Mouse (Mus musculus) lung, postnatal 0 days (tissue): Measurements from ENCODE around the gene Clip1. TPM values are rescaled to one million over a fixed set of nuclear protein-coding genes. Genes with fewer than 3 reads are reported as not detected.

Experiments used
- ATAC-seq: fragments of 200-750 bp; cut with Nextera tagmentation; 2 replicates; pipeline ENCODE4 v1.8.0; 2017; ENCODE audit warnings: moderate library complexity
- DNase-seq: peaks from one replicate; pipeline ENCODE4 v3.0.0-alpha.2; 2016; ENCODE audit warnings: low spot score
- H3K27ac ChIP-seq: fragments of 300-500 bp; sonication (generic); 2 replicates; pipeline ENCODE4 v1.5.1; 2014; ENCODE audit warnings: antibody characterized with exemption, mild to moderate bottlenecking, low read length, mixed read lengths
- H3K27me3 ChIP-seq: fragments of 300-500 bp; sonication (generic); replicated peaks from 2 replicates; pipeline ENCODE4 v1.6.1; 2014; ENCODE audit warnings: low read length, mixed read lengths; ENCODE audit not compliant: insufficient read depth
- H3K36me3 ChIP-seq: fragments of 300-500 bp; sonication (generic); 2 replicates; pipeline ENCODE4 v1.6.1; 2014; ENCODE audit warnings: low read length, mixed read lengths; ENCODE audit not compliant: insufficient read depth
- H3K4me1 ChIP-seq: fragments of 300-500 bp; sonication (generic); 2 replicates; pipeline ENCODE4 v1.6.1; 2014; ENCODE audit warnings: antibody characterized with exemption, low read depth, low read length, mixed read lengths; ENCODE audit not compliant: insufficient read depth
- H3K4me2 ChIP-seq: fragments of 300-500 bp; sonication (generic); replicated peaks from 2 replicates; pipeline ENCODE4 v1.6.1; 2014; ENCODE audit warnings: low read depth, mild to moderate bottlenecking, low read length, moderate library complexity, mixed read lengths
- H3K4me3 ChIP-seq: fragments of 300-500 bp; sonication (generic); 2 replicates; pipeline ENCODE4 v1.5.1; 2014; ENCODE audit warnings: low read depth, low read length
- H3K9ac ChIP-seq: fragments of 300-500 bp; sonication (generic); replicated peaks from 2 replicates; pipeline ENCODE4 v1.6.1; 2014; ENCODE audit warnings: low read depth, mild to moderate bottlenecking
- H3K9me3 ChIP-seq: fragments of 300-500 bp; sonication (generic); 2 replicates; pipeline ENCODE4 v1.6.1; 2016; ENCODE audit warnings: low read length, mixed read lengths
- CTCF ChIP-seq: IDR thresholded peaks from 2 replicates; pipeline ENCODE4 v1.5.1; 2016; ENCODE audit warnings: antibody characterized with exemption, mild to moderate bottlenecking
- EP300 ChIP-seq: IDR thresholded peaks from 2 replicates; pipeline ENCODE4 v1.6.1; 2016; ENCODE audit warnings: antibody characterized with exemption, mild to moderate bottlenecking, control low read depth
- WGBS: fragments of 180-500 bp; shearing (Covaris S2); extraction: QIAGEN DNeasy Blood & Tissue Kit; methylation state at CpG from one replicate; pipeline ENCODE4 v1.1.7; 2014; 5-methylcytosine and 5-hydroxymethylcytosine counted together
- polyA plus RNA-seq: library from polyadenylated mRNA; unstranded; fragments of >200 nt; fragmentation: Nextera tagmentation; extraction: Ambion mirVana; gene quantifications from 2 replicates; pipeline ENCODE4 v1.2.1, GENCODE M21; 2015

Clip1 gene
- polyA plus RNA-seq, 1 experiment from 2014 or later, result 38.0 TPM

GRCm38 (mm10) chr5:123713782-123714181 is 29.4 kb upstream of the Clip1 start:
- DNase-seq, result peak; percentile 24

GRCm38 (mm10) chr5:123709571-123709970 is 25.2 kb upstream of the Clip1 start:
- no peak for TF ChIP-seq EP300
- TF ChIP-seq CTCF, result no peak
- Histone ChIP-seq H3K4me2 (no peak overlapping the region), H3K4me3 (no peak overlapping the region), H3K36me3 (peaks cover 42% of the 10 kb centered on the region), H3K9ac (no peak overlapping the region), H3K27me3 (no peaks in the 10 kb centered on the region), H3K4me1 (no peaks in the 10 kb centered on the region), H3K27ac (no peak overlapping the region), H3K9me3 (no peaks in the 10 kb centered on the region)
- WGBS, result 49% methylated on average over 4 of the region's 4 CpGs
- ATAC-seq (peak; percentile 19; the same call in 1 of the 2 replicates), DNase-seq (peak; percentile 41)

More at GRCm38 (mm10) chr5:123713782-123714181, 29.4 kb upstream of the Clip1 start:
- Histone ChIP-seq H3K4me1 (peaks cover 6% of the 10 kb centered on the region; the same call in 1 of the 2 replicates), H3K9me3 (no peaks in the 10 kb centered on the region), H3K27ac (no peak overlapping the region), H3K9ac (no peak overlapping the region), H3K36me3 (peaks cover 14% of the 10 kb centered on the region), H3K27me3 (no peaks in the 10 kb centered on the region), H3K4me3 (no peak overlapping the region), H3K4me2 (no peak overlapping the region)
- no peak for ATAC-seq
- TF ChIP-seq CTCF (no peak), EP300 (no peak)
- 90% methylated on average over 6 of the region's 6 CpGs for WGBS

GRCm38 (mm10) chr5:123708598-123708997 is 24.2 kb upstream of the Clip1 start:
- H3K4me1 ChIP-seq, result no peaks in the 10 kb centered on the region
- H3K27me3 ChIP-seq, result no peaks in the 10 kb centered on the region
- no peak overlapping the region for H3K27ac ChIP-seq
- peaks cover 49% of the 10 kb centered on the region for H3K36me3 ChIP-seq
- peak; percentile 44; the same call in 1 of the 2 replicates for ATAC-seq
- no peak overlapping the region for H3K4me2 ChIP-seq
- TF ChIP-seq CTCF (no peak), EP300 (no peak)
- peak; percentile 67 for DNase-seq
- no peak overlapping the region for H3K9ac ChIP-seq
- no peak overlapping the region for H3K4me3 ChIP-seq
- WGBS, result 81% methylated on average over 12 of the region's 12 CpGs
- H3K9me3 ChIP-seq, result no peaks in the 10 kb centered on the region

- no peak overlapping the region for H3K27ac ChIP-seq
- no peaks in the 10 kb centered on the region for H3K9me3 ChIP-seq
- H3K9ac ChIP-seq, result no peak overlapping the region
- H3K36me3 ChIP-seq, result peaks cover 26% of the 10 kb centered on the region
- DNase-seq, result peak; percentile 64
- peak; percentile 39 for TF ChIP-seq CTCF
- no peak for TF ChIP-seq EP300
- peak; percentile 47 for ATAC-seq
- no peaks in the 10 kb centered on the region for H3K27me3 ChIP-seq
- no peak overlapping the region for H3K4me2 ChIP-seq
- no peak overlapping the region for H3K4me3 ChIP-seq
- no peaks in the 10 kb centered on the region for H3K4me1 ChIP-seq
- WGBS, result 46% methylated on average over 11 of the region's 11 CpGs
Measured at GRCm38 (mm10) chr5:123700625-123701024, 16.2 kb upstream of the Clip1 start.

GRCm38 (mm10) chr5:123699198-123699597 is 14.8 kb upstream of the Clip1 start:
- Histone ChIP-seq H3K27me3 (no peaks in the 10 kb centered on the region), H3K4me2 (no peak overlapping the region), H3K27ac (no peak overlapping the region), H3K9ac (no peak overlapping the region), H3K9me3 (no peaks in the 10 kb centered on the region), H3K36me3 (peaks cover 19% of the 10 kb centered on the region; the same call in 1 of the 2 replicates), H3K4me1 (no peaks in the 10 kb centered on the region; the same call in 1 of the 2 replicates), H3K4me3 (no peak overlapping the region)
- WGBS, result 27% methylated on average over 3 of the region's 3 CpGs
- TF ChIP-seq EP300 (no peak), CTCF (peak; percentile 92)
- DNase-seq, result peak; percentile 91
- ATAC-seq, result peak; percentile 56

- 64% methylated on average over 4 of the region's 4 CpGs for WGBS
- Histone ChIP-seq H3K27me3 (no peaks in the 10 kb centered on the region), H3K9ac (no peak overlapping the region), H3K36me3 (peaks cover 2% of the 10 kb centered on the region; the same call in 1 of the 2 replicates), H3K4me2 (no peak overlapping the region), H3K4me3 (no peak overlapping the region), H3K27ac (no peak overlapping the region), H3K4me1 (peaks cover 5% of the 10 kb centered on the region; the same call in 1 of the 2 replicates), H3K9me3 (no peaks in the 10 kb centered on the region)
- no peak for TF ChIP-seq CTCF
- TF ChIP-seq EP300, result no peak
- peak; percentile 34 for ATAC-seq
- DNase-seq, result peak; percentile 39
Measured at GRCm38 (mm10) chr5:123696961-123697360, 12.5 kb upstream of the Clip1 start.
